Mouse (Mus musculus): ENCODE results near the gene Plekhg1. TPM values are rescaled to one million over a fixed set of nuclear protein-coding genes. Genes with fewer than 3 reads are reported as not detected.

Plekhg1 gene
- total RNA-seq, 1 experiment from 2014 or later, result 0.32 TPM

DNA sequence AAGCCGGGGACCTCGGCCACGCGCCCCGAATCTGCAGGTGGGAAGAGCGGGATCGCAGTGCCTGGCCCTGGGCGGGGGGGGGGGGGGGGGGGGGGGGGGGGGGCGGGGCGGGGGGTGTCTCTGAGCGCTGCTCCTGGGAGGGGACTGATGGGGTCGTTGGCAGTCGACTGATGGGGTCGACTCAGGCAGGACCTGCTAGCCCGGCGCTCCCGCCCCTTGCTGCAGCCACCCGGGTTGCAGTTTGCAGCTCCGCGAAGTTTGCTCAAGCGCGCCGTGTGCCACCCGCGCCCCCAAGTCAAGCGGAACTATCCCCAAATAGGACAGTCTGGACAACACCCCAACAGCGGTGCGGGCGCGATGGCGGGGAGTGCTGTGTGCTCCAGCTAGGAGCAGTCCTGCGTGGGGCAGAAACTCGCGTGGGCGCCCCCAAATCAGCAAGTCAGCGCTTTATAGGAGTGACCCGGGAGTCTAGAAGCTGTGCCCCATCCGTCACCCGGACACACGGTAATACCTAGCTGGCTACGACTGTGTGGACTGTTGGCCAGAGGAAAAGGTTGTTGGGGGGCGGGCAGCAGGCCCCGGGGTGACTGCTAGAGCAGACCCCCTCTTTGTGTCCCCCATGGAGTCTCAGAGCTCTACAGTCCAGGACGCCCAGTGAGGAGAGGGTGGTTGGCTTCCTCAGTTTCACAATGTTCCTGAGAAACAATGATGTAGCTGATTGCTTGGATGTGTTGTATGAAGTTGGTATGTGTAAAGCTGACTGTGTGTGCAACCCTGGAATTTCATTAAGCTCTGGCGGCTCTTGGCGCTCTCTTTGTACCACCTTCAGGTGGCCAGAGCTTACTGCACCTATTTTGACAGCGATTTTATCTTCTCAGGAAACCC is 582 bp downstream of the Plekhg1 start:
- ATAC-seq (replicated peaks; ENCODE audit: low read depth, poor library complexity, severe bottlenecking), result peak; percentile 78

DNA sequence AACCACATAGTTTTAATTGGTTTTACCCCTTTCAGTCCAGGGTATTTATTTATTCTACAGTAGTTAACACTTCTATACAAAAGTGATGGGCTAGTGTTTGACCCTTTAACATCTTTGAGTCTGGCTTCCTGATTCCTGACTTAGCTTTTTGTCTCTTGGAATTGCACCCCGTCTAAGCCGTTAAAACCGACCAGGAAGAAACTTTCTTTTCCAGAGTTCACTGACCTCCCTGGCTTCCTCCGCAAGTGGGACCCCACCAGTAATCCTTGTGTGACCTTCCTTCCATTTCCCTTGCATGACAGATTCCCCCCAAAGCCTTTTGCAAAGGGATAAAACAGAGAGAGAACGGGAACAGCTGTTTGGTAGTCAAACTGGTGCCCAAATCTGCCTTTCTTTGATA is 1.6 kb downstream of the Plekhg1 start:
- ATAC-seq (replicated peaks; ENCODE audit: low read depth, poor library complexity, severe bottlenecking), result no peak

DNA sequence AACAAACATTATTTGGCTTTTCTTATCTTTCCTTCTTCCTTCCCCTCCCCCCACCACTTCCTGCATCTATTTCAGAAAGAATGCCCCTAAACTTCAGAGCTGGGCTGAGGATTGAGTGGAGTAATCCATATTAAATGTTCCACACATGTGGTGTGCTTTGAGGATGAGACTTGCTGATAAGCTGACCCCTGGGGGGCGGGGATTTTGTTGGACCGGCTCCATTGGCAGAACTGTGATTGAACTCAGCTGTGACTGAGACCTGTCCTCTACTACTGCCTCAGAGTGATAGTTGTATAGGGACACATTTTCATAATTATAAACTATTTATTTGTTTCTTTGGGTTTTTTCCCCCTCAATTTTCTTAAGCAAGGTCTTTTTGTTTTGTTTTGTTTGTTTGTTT is 2.9 kb downstream of the Plekhg1 start:
- no peak for ATAC-seq (replicated peaks; ENCODE audit: low read depth, poor library complexity, severe bottlenecking)

DNA sequence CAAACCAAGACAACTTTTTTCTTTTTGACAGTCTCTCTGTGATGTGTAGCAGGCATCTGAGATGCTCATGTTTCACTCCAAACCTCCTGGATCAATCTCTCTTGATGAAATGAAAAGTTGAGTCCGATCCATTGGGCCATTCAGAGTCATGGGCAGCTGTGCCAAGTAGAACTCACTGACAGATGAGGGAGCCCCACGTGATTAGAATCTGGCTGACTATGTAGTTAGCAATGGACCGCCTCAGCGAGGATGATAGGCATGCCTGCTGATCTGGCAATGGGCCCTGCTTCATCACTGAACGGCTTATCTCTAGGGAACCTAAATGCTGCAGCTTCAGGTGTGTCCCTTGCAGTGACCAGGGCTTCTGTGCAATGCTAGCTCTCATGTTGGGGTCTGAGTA is 3.7 kb downstream of the Plekhg1 start:
- ATAC-seq (replicated peaks; ENCODE audit: low read depth, poor library complexity, severe bottlenecking), result no peak

DNA sequence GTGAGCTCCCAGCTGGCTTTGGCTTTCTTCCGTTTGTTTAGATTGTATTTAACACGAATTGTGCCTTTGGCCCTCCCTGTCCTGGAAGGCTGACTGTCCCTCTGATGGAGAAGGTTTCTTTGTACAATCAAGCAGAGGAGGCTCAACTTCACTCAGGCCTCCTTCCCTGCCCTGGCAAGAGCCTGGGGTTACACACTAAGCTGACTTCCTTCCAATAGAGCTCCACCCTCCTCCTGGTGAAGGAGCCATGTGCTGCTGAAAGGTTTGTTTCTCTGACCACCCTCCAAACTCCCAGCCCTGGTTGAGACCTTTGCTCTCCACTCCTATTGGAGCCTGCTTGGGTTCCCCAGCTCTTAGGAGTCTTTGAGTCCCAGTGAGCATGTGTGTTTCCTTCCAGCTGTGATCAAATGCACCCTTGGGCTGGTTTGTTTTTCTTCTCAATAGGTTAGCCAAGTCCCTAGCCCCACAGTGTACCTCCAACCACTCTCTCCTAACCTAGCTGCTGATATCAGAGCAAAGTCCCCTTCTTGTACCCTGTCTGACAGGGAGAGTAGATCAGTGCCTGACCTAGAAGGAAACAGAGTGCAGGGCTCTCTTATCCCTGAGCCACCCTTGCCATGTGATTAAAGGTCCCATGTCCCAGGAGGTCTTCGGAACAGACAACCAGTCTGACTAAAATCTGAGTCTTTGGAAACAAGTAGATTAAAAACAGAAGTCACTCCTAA is 6.8 kb downstream of the Plekhg1 start:
- no peak for ATAC-seq (replicated peaks; ENCODE audit: low read depth, poor library complexity, severe bottlenecking)

DNA sequence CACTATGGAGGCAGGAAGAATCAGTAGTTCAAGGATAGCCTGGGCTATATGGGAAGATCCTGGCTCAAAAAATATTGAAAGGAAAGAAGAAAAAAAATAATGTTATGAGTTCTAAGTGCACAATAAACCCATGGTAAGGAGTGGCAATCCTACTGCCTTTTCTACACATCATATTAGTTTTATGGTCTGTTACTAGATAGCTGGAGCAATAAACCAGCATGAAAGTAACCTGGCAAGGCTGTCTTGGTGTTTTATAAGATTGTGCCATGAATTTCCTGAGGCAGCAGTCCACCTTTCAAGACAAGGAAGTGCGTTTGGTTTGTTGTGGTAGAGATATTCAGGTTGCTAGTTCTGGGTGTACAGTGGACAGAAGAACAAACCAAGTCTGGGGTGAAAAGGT is 9.4 kb downstream of the Plekhg1 start:
- no peak for ATAC-seq (replicated peaks; ENCODE audit: low read depth, poor library complexity, severe bottlenecking)

DNA sequence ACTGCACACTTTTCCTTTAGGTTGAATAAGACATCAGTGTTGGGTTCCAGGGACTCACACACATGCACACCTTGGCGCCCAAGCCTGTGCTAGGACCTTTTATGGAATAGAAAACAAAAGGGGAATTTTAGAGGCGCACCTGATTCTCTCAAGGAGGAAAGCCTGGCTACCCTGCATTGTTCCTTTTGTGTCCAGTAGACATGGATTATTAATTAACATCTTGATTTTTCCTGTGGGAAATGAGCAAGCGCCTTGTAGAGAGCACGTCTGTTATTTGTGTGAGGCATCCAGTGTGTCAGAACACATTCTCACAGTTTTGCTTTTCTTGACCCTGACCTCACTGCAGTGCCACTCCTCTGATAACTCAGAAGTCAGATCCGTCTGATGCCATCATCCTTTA is 21.8 kb downstream of the Plekhg1 start:
- ATAC-seq (replicated peaks; ENCODE audit: low read depth, poor library complexity, severe bottlenecking), result no peak

DNA sequence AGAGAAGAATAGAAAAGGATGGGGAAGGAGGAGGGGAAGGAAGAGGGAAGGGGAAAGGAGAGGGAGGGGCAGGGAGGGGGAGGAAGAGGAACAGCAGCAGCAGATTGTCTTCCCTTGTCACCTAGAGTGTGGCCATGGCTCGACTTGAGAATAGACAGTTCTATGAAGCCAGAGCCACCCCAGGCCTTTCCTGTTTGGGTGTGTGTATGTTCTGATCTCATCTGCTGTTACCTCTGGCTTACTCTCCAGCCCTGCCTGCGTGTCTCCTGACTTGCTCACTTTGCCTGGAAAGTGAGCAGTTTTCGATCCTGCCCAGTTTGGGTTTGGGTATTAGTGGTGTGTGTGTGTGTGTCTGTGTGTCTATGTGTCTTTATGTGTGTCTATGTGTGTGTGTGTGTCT is 23.0 kb downstream of the Plekhg1 start:
- ATAC-seq (replicated peaks; ENCODE audit: low read depth, poor library complexity, severe bottlenecking), result no peak

DNA sequence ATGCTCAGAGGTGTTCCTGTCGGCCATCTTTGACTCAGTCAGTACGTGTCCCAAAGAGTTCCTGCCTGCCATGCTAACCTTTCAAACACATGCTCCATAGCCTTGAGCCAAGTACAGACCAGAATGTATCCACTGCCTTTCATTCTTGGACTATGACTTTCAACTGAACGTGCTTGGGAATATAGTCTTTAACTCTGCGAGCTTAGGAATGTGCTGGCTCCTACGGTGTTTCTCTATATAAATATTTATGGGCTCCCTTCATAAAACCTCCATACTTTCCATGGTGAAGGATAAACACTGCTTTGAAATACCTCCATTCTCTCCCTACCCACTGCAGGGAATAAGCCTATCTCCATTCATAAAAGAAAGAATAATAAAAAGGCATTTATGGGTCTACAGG is 29.0 kb downstream of the Plekhg1 start:
- ATAC-seq (replicated peaks; ENCODE audit: low read depth, poor library complexity, severe bottlenecking), result no peak

DNA sequence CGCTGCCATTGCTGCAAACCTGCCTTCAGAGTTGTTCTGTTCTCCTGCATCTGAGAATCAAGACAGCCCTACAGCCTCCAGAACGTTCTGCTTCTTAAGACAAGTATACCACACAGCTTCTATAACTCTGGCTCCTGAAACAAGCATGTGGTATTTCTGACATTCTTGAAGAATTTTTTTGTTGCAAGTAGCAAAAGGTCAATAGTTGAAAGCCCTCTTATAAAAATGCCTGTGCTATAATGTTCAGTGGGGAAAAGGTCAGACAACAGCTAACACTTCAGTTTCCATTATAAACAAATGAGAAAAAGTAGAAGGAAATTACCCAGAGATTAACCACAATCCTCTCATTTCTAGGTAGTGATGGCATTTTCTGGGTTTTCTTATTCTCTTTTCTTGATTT is 34.2 kb downstream of the Plekhg1 start:
- no peak for ATAC-seq (replicated peaks; ENCODE audit: low read depth, poor library complexity, severe bottlenecking)

DNA sequence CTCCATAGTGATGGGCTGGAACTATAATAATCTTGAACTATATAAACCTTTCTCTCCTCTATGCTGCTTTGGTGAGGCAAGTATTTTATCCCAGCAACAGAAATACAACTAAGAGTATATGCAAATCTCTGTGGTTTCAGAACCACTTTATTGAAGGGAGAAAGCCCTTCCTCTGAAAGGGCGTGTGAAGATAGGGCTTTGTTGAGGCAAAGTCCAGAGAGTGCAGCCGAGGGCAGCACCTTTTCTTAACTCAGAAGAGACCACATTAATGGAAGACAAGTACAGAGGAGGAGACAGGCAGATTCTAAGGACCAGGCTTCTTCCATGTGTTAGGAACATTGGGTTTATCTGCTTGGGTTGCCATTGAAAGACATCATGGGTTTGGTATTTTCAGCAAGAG is 36.6 kb downstream of the Plekhg1 start:
- ATAC-seq (replicated peaks; ENCODE audit: low read depth, poor library complexity, severe bottlenecking), result no peak

DNA sequence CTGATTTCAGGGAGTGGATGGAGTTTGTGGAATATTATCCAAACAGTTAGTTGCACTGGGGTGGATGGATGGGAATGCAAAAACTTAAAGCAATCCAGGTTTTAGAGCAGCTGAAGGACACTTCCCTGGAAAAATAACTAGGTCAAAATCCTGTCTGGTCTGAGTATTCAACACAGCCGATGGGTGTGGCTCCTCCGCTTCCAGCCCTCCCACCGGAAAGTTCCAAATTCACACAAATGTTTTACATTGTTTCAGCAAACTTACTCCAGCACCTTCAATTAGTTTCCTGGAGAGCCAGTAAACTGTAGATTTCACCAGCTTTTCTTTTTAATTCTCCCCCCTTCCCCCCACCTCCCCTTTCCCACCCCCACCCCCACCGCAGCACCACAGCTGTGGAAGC is 45.2 kb downstream of the Plekhg1 start:
- no peak for ATAC-seq (replicated peaks; ENCODE audit: low read depth, poor library complexity, severe bottlenecking)

DNA sequence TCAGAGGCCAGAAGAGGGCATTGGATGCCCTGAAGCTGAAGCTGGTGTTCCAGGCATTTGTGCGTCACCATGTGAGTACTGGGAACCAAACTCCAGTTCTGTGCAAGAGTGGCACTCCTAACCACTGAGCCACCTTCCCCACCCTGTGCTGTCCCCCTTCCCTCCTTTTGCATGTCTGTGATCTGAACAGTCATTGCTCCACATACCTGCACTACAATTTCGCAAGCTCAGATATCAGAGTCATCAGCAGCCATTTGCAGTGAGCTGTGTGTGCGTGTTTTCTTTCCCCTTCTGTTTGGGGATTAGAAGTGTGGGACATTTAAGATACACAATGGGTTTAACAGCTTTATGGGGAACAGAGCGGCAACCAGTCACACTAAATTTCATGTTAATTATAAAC is 46.4 kb downstream of the Plekhg1 start:
- no peak for ATAC-seq (replicated peaks; ENCODE audit: low read depth, poor library complexity, severe bottlenecking)

DNA sequence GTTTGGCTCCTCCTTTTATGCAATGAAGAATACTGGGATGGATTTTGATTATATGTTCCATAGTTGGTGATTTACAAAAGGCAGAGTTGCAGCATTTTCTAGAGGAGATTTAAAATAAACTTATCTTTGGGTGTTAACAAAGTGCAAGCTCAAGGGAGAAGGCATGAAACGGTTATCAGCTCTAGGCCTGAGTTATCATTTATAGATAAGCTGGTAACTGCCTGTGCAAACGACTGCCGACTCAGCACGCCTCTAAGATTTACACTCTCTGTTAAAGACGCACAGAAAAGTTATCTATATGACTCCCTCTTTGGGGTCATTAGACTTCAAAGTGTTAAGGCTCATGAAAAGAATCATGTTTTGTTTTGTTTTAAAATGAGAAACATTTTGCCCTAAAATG is 46.8 kb downstream of the Plekhg1 start:
- ATAC-seq (replicated peaks; ENCODE audit: low read depth, poor library complexity, severe bottlenecking), result no peak

DNA sequence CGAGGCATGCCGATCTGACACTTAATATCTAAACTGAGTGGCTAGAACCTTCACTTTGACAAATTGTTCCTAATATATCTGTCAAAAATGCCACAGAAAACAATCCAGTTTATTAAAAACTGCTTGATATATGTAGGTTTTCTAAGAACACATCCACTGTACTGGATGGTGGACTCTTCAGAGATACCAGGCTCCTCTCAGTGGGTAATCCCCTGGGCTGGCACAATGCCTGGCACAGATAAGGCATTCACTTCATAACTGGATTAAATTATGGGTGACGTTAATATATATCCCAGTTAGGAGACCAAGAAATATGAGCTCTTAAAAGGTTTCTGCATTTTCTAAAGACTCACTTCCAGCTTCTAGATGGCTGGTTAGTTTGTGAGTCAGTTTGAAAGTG is 53.7 kb downstream of the Plekhg1 start:
- ATAC-seq (replicated peaks; ENCODE audit: low read depth, poor library complexity, severe bottlenecking), result no peak

DNA sequence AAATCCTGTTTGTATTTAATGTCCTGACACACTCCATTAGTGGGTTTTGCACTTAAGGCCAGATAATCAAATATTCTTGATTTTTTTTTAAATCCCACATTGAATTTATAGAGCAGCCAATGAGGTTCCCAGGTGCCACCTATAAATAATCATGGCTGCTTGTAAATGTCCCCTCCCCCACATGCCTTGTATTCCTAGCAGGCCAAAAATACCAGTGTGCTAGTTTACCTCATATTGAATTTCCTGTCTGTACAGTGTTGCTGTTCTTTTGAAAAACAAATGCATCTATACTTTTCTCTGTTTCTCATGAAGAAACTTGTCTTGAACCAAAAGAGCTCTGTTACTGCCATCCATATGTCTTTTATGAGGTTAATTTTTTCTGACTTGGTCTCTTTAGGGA is 59.3 kb downstream of the Plekhg1 start:
- ATAC-seq (replicated peaks; ENCODE audit: low read depth, poor library complexity, severe bottlenecking), result no peak

DNA sequence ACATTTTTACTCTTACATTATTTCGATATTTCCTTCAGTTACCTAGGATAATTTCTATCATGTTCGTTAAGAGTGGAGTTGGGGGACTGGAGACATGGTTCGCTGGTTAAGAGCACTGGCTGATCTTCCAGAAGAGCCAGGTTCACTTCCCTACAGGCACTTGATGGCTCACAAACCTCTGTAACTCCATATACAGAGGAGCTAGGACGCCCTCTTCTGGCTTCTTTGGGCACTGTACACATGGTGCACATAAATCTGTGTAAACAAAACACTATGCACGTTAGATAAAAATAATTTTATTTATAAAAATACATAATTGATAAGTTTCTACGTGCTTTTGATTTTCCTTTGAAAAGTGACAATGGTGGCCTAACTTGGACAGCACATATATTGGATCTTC is 61.1 kb downstream of the Plekhg1 start:
- no peak for ATAC-seq (replicated peaks; ENCODE audit: low read depth, poor library complexity, severe bottlenecking)

DNA sequence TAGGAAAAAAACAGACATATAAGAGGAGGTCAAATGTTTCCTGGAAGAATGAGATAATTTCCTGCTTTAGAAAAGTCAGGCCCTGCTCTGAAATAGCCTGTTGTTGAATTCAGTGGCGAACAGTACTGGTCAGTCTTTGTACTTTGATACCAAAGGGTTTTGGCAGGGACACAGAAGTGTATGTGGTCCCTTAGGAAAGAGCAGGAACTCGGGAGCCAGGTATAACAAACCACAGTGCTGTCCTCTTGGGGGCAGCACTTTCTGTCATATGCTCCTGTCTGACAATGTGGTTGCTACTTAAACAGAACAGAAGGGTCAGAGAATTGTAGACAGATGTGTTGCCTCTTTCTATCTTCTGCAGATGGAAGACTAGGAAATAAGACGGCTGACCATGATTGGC is 65.2 kb downstream of the Plekhg1 start:
- ATAC-seq (replicated peaks; ENCODE audit: low read depth, poor library complexity, severe bottlenecking), result no peak

DNA sequence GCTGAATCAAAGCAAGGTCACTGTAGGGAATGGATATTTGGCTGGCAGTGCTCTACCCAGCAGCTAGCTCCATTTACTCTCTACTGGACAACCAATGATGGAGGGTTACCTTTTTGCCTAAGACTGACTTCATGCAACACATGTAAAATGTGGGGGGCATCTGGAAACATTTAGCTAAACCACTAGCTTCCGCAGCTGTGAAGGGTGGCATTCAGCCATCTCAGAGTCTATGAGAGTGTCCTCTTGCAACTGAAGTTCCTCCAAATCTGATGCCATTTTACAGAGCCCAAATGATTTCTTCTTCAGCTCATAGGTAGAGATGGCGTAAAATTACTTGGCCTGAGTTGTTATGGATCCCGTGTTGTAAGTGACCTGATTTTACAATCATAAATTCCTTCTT is 67.8 kb downstream of the Plekhg1 start:
- no peak for ATAC-seq (replicated peaks; ENCODE audit: low read depth, poor library complexity, severe bottlenecking)

DNA sequence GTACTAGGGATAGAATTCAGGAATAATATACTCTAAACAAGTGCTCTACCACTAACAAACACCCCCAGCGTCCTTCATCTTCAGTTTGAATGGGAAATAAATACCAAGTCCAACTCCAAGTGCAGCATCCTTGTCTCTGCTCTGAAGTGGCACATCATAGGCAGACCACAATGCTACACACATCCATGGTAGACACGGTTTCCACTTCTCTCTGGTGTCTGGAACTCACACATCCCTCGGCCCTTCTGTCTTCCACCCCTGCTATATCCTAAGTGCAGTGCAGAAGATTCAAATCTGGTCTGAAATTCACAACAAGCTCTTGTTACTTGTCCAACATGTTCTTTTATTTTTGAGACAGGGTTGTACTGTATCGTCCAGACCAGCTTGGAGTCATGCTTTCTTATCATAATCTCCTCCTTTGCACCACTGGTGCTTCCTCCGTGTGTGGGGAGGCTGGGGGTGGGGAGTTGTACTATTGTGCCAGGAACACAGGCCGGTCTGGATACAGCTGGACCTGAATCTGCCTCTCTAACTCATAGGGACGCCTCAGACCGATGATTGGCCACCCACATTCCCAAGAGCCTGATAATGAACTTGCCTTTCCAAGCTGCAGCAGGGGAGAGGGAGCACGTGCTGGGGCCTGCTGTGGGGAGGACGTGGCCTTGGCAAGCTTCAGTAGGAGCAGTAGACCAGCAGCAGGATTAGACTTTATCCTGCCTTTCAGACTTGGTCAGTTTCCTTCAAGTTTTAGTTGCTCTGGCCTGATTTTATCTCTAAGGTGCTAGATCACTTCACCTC is 70.5 kb downstream of the Plekhg1 start:
- ATAC-seq (replicated peaks; ENCODE audit: low read depth, poor library complexity, severe bottlenecking), result no peak

All from common myeloid progenitor, adult 5-6 weeks (primary cell).